Mouse (Mus musculus) ES-Bruce4 (cell line): ENCODE results near the gene Kalrn. TPM values are rescaled to one million over a fixed set of nuclear protein-coding genes. Genes with fewer than 3 reads are reported as not detected.

Experiments
- H3K27ac ChIP-seq: 2 replicates; pipeline ENCODE4 v1.5.1; 2012; ENCODE audit warnings: low read length, inconsistent platforms; ENCODE audit not compliant: insufficient read depth
- H3K27me3 ChIP-seq: 2 replicates; pipeline ENCODE4 v1.6.1; 2012; ENCODE audit warnings: mild to moderate bottlenecking, low read length, inconsistent platforms; ENCODE audit not compliant: control insufficient read depth, poor library complexity, insufficient read depth, severe bottlenecking
- H3K36me3 ChIP-seq: 2 replicates; pipeline ENCODE4 v1.6.1; 2012; ENCODE audit warnings: inconsistent platforms, mild to moderate bottlenecking, low read length, moderate library complexity; ENCODE audit not compliant: control insufficient read depth, poor library complexity, insufficient read depth, severe bottlenecking
- H3K4me1 ChIP-seq: one replicate; pipeline ENCODE4 v1.8.1; 2011; ENCODE audit warnings: low read length; ENCODE audit not compliant: control insufficient read depth, insufficient read depth
- H3K4me3 ChIP-seq: 2 replicates; pipeline ENCODE4 v1.5.1; 2011; ENCODE audit warnings: low read depth, mild to moderate bottlenecking, low read length
- H3K9ac ChIP-seq: 2 replicates; pipeline ENCODE4 v1.6.1; 2012; ENCODE audit warnings: low read depth, mild to moderate bottlenecking, inconsistent platforms; ENCODE audit not compliant: poor library complexity, severe bottlenecking
- H3K9me3 ChIP-seq: replicated peaks from 2 replicates; pipeline ENCODE4 v1.6.1; 2012; ENCODE audit warnings: mild to moderate bottlenecking, low read length, inconsistent platforms; ENCODE audit not compliant: control insufficient read depth, poor library complexity, insufficient read depth, severe bottlenecking
- CTCF ChIP-seq: IDR thresholded peaks from one replicate; pipeline ENCODE4 v1.8.1; 2011; ENCODE audit warnings: low read depth, low read length
- EP300 ChIP-seq: IDR thresholded peaks from 2 replicates; pipeline ENCODE4 v1.6.1; 2011; ENCODE audit warnings: low read depth, low read length; ENCODE audit not compliant: insufficient read depth
- POLR2A ChIP-seq: IDR thresholded peaks from one replicate; pipeline ENCODE4 v1.8.1; 2011; ENCODE audit warnings: low read length; ENCODE audit not compliant: insufficient read depth
- polyA plus RNA-seq: library from polyadenylated mRNA; stranded (reverse); fragments of >200 nt; gene quantifications from 2 replicates; pipeline ENCODE4 v1.2.4, GENCODE M21; 2011; ENCODE audit warnings: low read depth; ENCODE audit not compliant: missing spikeins, insufficient read depth, insufficient read length

Gene Kalrn
- polyA plus RNA-seq, 1 experiment, result 8.2 TPM

GRCm38 (mm10) chr16:34395221-34395811, 178.0 kb downstream of the Kalrn start:
- TF ChIP-seq CTCF, result no peak
- TF ChIP-seq EP300, result no peak
- TF ChIP-seq POLR2A, result no peak
- Histone ChIP-seq H3K36me3 (no peaks in the 10 kb centered on the region), H3K4me3 (no peak overlapping the region), H3K27me3 (no peaks in the 10 kb centered on the region), H3K9me3 (no peaks in the 10 kb centered on the region), H3K4me1 (no peaks in the 10 kb centered on the region), H3K27ac (no peak overlapping the region), H3K9ac (no peak overlapping the region)

- Histone ChIP-seq H3K27ac (no peak overlapping the region), H3K27me3 (no peaks in the 10 kb centered on the region), H3K4me3 (no peak overlapping the region), H3K36me3 (no peaks in the 10 kb centered on the region), H3K9me3 (no peaks in the 10 kb centered on the region), H3K9ac (no peak overlapping the region), H3K4me1 (no peaks in the 10 kb centered on the region)
- TF ChIP-seq EP300, result no peak
Observed at GRCm38 (mm10) chr16:34389520-34390271, 183.6 kb downstream of the Kalrn start.

GRCm38 (mm10) chr16:34388871-34389270, 184.5 kb downstream of the Kalrn start:
- H3K4me1 ChIP-seq, result no peaks in the 10 kb centered on the region
- H3K9ac ChIP-seq, result no peak overlapping the region
- H3K9me3 ChIP-seq, result no peaks in the 10 kb centered on the region
- no peak overlapping the region for H3K27ac ChIP-seq
- H3K4me3 ChIP-seq, result no peak overlapping the region
- H3K27me3 ChIP-seq, result no peaks in the 10 kb centered on the region
- TF ChIP-seq CTCF (no peak), EP300 (no peak), POLR2A (no peak)
- H3K36me3 ChIP-seq, result no peaks in the 10 kb centered on the region

- Histone ChIP-seq H3K27me3 (no peaks in the 10 kb centered on the region), H3K4me1 (no peaks in the 10 kb centered on the region), H3K4me3 (no peak overlapping the region), H3K9ac (no peak overlapping the region), H3K9me3 (no peaks in the 10 kb centered on the region), H3K36me3 (no peaks in the 10 kb centered on the region), H3K27ac (no peak overlapping the region)
- no peak for TF ChIP-seq POLR2A
- no peak for TF ChIP-seq CTCF
- TF ChIP-seq EP300, result no peak
Observed at GRCm38 (mm10) chr16:34385065-34385464, 188.3 kb downstream of the Kalrn start.

GRCm38 (mm10) chr16:34382992-34383391, 190.3 kb downstream of the Kalrn start:
- H3K9ac ChIP-seq, result no peak overlapping the region
- H3K27me3 ChIP-seq, result no peaks in the 10 kb centered on the region
- no peaks in the 10 kb centered on the region for H3K4me1 ChIP-seq
- no peak overlapping the region for H3K4me3 ChIP-seq
- no peaks in the 10 kb centered on the region for H3K9me3 ChIP-seq
- no peak for TF ChIP-seq EP300
- TF ChIP-seq CTCF, result no peak
- TF ChIP-seq POLR2A, result no peak
- no peaks in the 10 kb centered on the region for H3K36me3 ChIP-seq
- no peak overlapping the region for H3K27ac ChIP-seq

GRCm38 (mm10) chr16:34376166-34376857, 197.0 kb downstream of the Kalrn start:
- Histone ChIP-seq H3K4me1 (no peaks in the 10 kb centered on the region), H3K27ac (no peak overlapping the region), H3K9me3 (no peaks in the 10 kb centered on the region), H3K4me3 (no peak overlapping the region), H3K9ac (no peak overlapping the region), H3K27me3 (no peaks in the 10 kb centered on the region), H3K36me3 (no peaks in the 10 kb centered on the region)
- TF ChIP-seq CTCF (no peak), EP300 (no peak), POLR2A (no peak)
